Mouse (Mus musculus): ENCODE results near the gene Sgms1. TPM values are rescaled to one million over a fixed set of nuclear protein-coding genes. Genes with fewer than 3 reads are reported as not detected.

Gene Sgms1
- polyA plus RNA-seq, 1 experiment: 15.8 TPM

- Histone ChIP-seq H3K4me3 (ENCODE audit: extremely low read depth, insufficient read depth, insufficient read length) (no peak overlapping the region), H3K4me1 (ENCODE audit: control insufficient read depth, insufficient read depth, insufficient read length) (peaks cover 10% of the 10 kb centered on the region; the same call in 1 of the 2 replicates), H3K36me3 (ENCODE audit: control insufficient read depth, insufficient read depth, low read length) (no peaks in the 10 kb centered on the region), H3K27ac (ENCODE audit: insufficient read depth, low read length) (no peak overlapping the region), H3K27me3 (ENCODE audit: control insufficient read depth, insufficient read depth, low read length) (no peaks in the 10 kb centered on the region)
- TF ChIP-seq POLR2A (IDR thresholded peaks at IDR 0.05; ENCODE audit: low read depth, low read length) (no peak), CTCF (IDR thresholded peaks at IDR 0.05; ENCODE audit: extremely low read depth, insufficient read depth, insufficient read length, insufficient replicate concordance) (no peak)
- DNase-seq (ENCODE audit: low read depth in 1 of 2, low spot score in 2 of 2): no peak
- WGBS: 96% methylated on average over 5 of the region's 5 CpGs
These were observed 60.0 kb downstream of the Sgms1 start for GRCm38 (mm10) chr19:32329511-32329910.

- no peak for DNase-seq (ENCODE audit: low read depth in 1 of 2, low spot score in 2 of 2)
- H3K4me1 ChIP-seq (ENCODE audit: control insufficient read depth, insufficient read depth, insufficient read length): peaks cover 10% of the 10 kb centered on the region; the same call in 1 of the 2 replicates
- TF ChIP-seq POLR2A (IDR thresholded peaks at IDR 0.05; ENCODE audit: low read depth, low read length): no peak
- no peaks in the 10 kb centered on the region for H3K27me3 ChIP-seq (ENCODE audit: control insufficient read depth, insufficient read depth, low read length)
- H3K36me3 ChIP-seq (ENCODE audit: control insufficient read depth, insufficient read depth, low read length): no peaks in the 10 kb centered on the region
- H3K4me3 ChIP-seq (ENCODE audit: extremely low read depth, insufficient read depth, insufficient read length): no peak overlapping the region
- no peak overlapping the region for H3K27ac ChIP-seq (ENCODE audit: insufficient read depth, low read length)
- WGBS: 31% methylated on average over 2 of the region's 2 CpGs
These were observed 61.3 kb downstream of the Sgms1 start for GRCm38 (mm10) chr19:32328089-32328828.

GRCm38 (mm10) chr19:32326621-32327021, 62.9 kb downstream of the Sgms1 start:
- Histone ChIP-seq H3K4me1 (ENCODE audit: control insufficient read depth, insufficient read depth, insufficient read length) (peaks cover 10% of the 10 kb centered on the region; the same call in 1 of the 2 replicates), H3K4me3 (ENCODE audit: extremely low read depth, insufficient read depth, insufficient read length) (no peak overlapping the region), H3K27ac (ENCODE audit: insufficient read depth, low read length) (no peak overlapping the region), H3K36me3 (ENCODE audit: control insufficient read depth, insufficient read depth, low read length) (no peaks in the 10 kb centered on the region), H3K27me3 (ENCODE audit: control insufficient read depth, insufficient read depth, low read length) (no peaks in the 10 kb centered on the region)
- TF ChIP-seq CTCF (IDR thresholded peaks at IDR 0.05; ENCODE audit: extremely low read depth, insufficient read depth, insufficient read length, insufficient replicate concordance) (no peak), POLR2A (IDR thresholded peaks at IDR 0.05; ENCODE audit: low read depth, low read length) (no peak)
- no peak for DNase-seq (ENCODE audit: low read depth in 1 of 2, low spot score in 2 of 2)
- 64% methylated on average over 4 of the region's 4 CpGs for WGBS

- Histone ChIP-seq H3K4me1 (ENCODE audit: control insufficient read depth, insufficient read depth, insufficient read length) (peaks cover 10% of the 10 kb centered on the region; the same call in 1 of the 2 replicates), H3K27me3 (ENCODE audit: control insufficient read depth, insufficient read depth, low read length) (no peaks in the 10 kb centered on the region), H3K27ac (ENCODE audit: insufficient read depth, low read length) (no peak overlapping the region; the same call in 1 of the 2 replicates), H3K36me3 (ENCODE audit: control insufficient read depth, insufficient read depth, low read length) (no peaks in the 10 kb centered on the region), H3K4me3 (ENCODE audit: extremely low read depth, insufficient read depth, insufficient read length) (no peak overlapping the region)
- TF ChIP-seq POLR2A (IDR thresholded peaks at IDR 0.05; ENCODE audit: low read depth, low read length): no peak
- no peak for TF ChIP-seq CTCF (IDR thresholded peaks at IDR 0.05; ENCODE audit: extremely low read depth, insufficient read depth, insufficient read length, insufficient replicate concordance)
- 90% methylated on average over 3 of the region's 3 CpGs for WGBS
- DNase-seq (ENCODE audit: low read depth in 1 of 2, low spot score in 2 of 2): no peak
These were observed 63.4 kb downstream of the Sgms1 start for GRCm38 (mm10) chr19:32326156-32326555.

GRCm38 (mm10) chr19:32325100-32325768, 64.3 kb downstream of the Sgms1 start:
- Histone ChIP-seq H3K36me3 (ENCODE audit: control insufficient read depth, insufficient read depth, low read length) (no peaks in the 10 kb centered on the region), H3K27me3 (ENCODE audit: control insufficient read depth, insufficient read depth, low read length) (no peaks in the 10 kb centered on the region), H3K4me3 (ENCODE audit: extremely low read depth, insufficient read depth, insufficient read length) (no peak overlapping the region), H3K4me1 (ENCODE audit: control insufficient read depth, insufficient read depth, insufficient read length) (peaks cover 8% of the 10 kb centered on the region; the same call in 1 of the 2 replicates), H3K27ac (ENCODE audit: insufficient read depth, low read length) (no peak overlapping the region)
- TF ChIP-seq POLR2A (IDR thresholded peaks at IDR 0.05; ENCODE audit: low read depth, low read length) (no peak), CTCF (IDR thresholded peaks at IDR 0.05; ENCODE audit: extremely low read depth, insufficient read depth, insufficient read length, insufficient replicate concordance) (no peak)
- peak; percentile 58 for DNase-seq (ENCODE audit: low read depth in 1 of 2, low spot score in 2 of 2)
- 35% methylated on average over 10 of the region's 10 CpGs for WGBS

- TF ChIP-seq POLR2A (IDR thresholded peaks at IDR 0.05; ENCODE audit: low read depth, low read length) (no peak), CTCF (IDR thresholded peaks at IDR 0.05; ENCODE audit: extremely low read depth, insufficient read depth, insufficient read length, insufficient replicate concordance) (no peak)
- WGBS: 87% methylated on average over 1 of the region's 1 CpGs
- DNase-seq (ENCODE audit: low read depth in 1 of 2, low spot score in 2 of 2): no peak
- Histone ChIP-seq H3K36me3 (ENCODE audit: control insufficient read depth, insufficient read depth, low read length) (no peaks in the 10 kb centered on the region), H3K27ac (ENCODE audit: insufficient read depth, low read length) (no peak overlapping the region), H3K4me1 (ENCODE audit: control insufficient read depth, insufficient read depth, insufficient read length) (peaks cover 5% of the 10 kb centered on the region; the same call in 1 of the 2 replicates), H3K4me3 (ENCODE audit: extremely low read depth, insufficient read depth, insufficient read length) (no peak overlapping the region), H3K27me3 (ENCODE audit: control insufficient read depth, insufficient read depth, low read length) (no peaks in the 10 kb centered on the region)
These were observed 65.0 kb downstream of the Sgms1 start for GRCm38 (mm10) chr19:32324550-32324949.

- WGBS: 90% methylated on average over 11 of the region's 11 CpGs
- no peaks in the 10 kb centered on the region for H3K27me3 ChIP-seq (ENCODE audit: control insufficient read depth, insufficient read depth, low read length)
- no peak for TF ChIP-seq POLR2A (IDR thresholded peaks at IDR 0.05; ENCODE audit: low read depth, low read length)
- TF ChIP-seq CTCF (IDR thresholded peaks at IDR 0.05; ENCODE audit: extremely low read depth, insufficient read depth, insufficient read length, insufficient replicate concordance): no peak
- H3K27ac ChIP-seq (ENCODE audit: insufficient read depth, low read length): no peak overlapping the region
- H3K4me1 ChIP-seq (ENCODE audit: control insufficient read depth, insufficient read depth, insufficient read length): peaks cover 5% of the 10 kb centered on the region; the same call in 1 of the 2 replicates
- DNase-seq (ENCODE audit: low read depth in 1 of 2, low spot score in 2 of 2): no peak
- no peaks in the 10 kb centered on the region for H3K36me3 ChIP-seq (ENCODE audit: control insufficient read depth, insufficient read depth, low read length)
- H3K4me3 ChIP-seq (ENCODE audit: extremely low read depth, insufficient read depth, insufficient read length): no peak overlapping the region
These were observed 66.4 kb downstream of the Sgms1 start for GRCm38 (mm10) chr19:32323070-32323469.
